Mouse (Mus musculus): ENCODE measurements around the gene Tmem186. TPM values are rescaled to one million over a fixed set of nuclear protein-coding genes. Genes with fewer than 3 reads are reported as not detected.

Gene Tmem186
- total RNA-seq (2014; rRNA removed) (19.3 and 22.9 TPM in 2 replicates), polyA plus RNA-seq (2015; fragmentation: Nextera tagmentation; extraction: Ambion mirVana) (11.7 and 16.3 TPM in 2 replicates)

GRCm38 (mm10) chr16:8637217-8638051, at the start of gene Tmem186, which contains the start of gene Pmm2:
Gene Tmem186 (minus strand): TSS chr16:8637712.
Gene Pmm2 (plus strand): TSS chr16:8637674.
- Histone ChIP-seq H3K27ac (ENCODE audit: low read depth, low read length) (peak within 1 kb of the TSS; percentile 93), H3K4me3 (ENCODE audit: low read depth, low read length) (peak within 1 kb of the TSS; percentile 78), H3K9me3 (ENCODE audit: low read length) (no peaks in the 10 kb centered on the region), H3K9ac (peak within 1 kb of the TSS; percentile 81), H3K4me2 (ENCODE audit: low read depth) (peak within 1 kb of the TSS; percentile 85), H3K27me3 (ENCODE audit: insufficient read depth, low read length) (no peaks in the 10 kb centered on the region), H3K4me1 (ENCODE audit: insufficient read depth) (peaks cover 10% of the 10 kb centered on the region), H3K36me3 (ENCODE audit: insufficient read depth) (peaks cover 14% of the 10 kb centered on the region; the same call in 1 of the 2 replicates)
- DNase-seq (peak; percentile 96), ATAC-seq (peak; percentile 99)
- WGBS, result under 1% methylated on average over 59 of the region's 59 CpGs
- peak; percentile 42 for TF ChIP-seq CTCF (IDR thresholded peaks at IDR 0.05; ENCODE audit: low read depth)

GRCm38 (mm10) chr16:8686871-8687535, 49.5 kb upstream of the Tmem186 start:
- 0 out of 2 replicates have a peak, but pooled peaks have one; percentile 2 for ATAC-seq
- DNase-seq, result no peak
- Histone ChIP-seq H3K4me1 (ENCODE audit: insufficient read depth) (no peaks in the 10 kb centered on the region), H3K27me3 (ENCODE audit: insufficient read depth, low read length) (no peaks in the 10 kb centered on the region), H3K4me3 (ENCODE audit: low read depth, low read length) (no peak overlapping the region), H3K36me3 (ENCODE audit: insufficient read depth) (peaks cover 38% of the 10 kb centered on the region), H3K9ac (no peak overlapping the region), H3K27ac (ENCODE audit: low read depth, low read length) (no peak overlapping the region), H3K4me2 (ENCODE audit: low read depth) (no peak overlapping the region), H3K9me3 (ENCODE audit: low read length) (no peaks in the 10 kb centered on the region)
- no peak for TF ChIP-seq CTCF (IDR thresholded peaks at IDR 0.05; ENCODE audit: low read depth)
- WGBS, result 84% methylated on average over 11 of the region's 11 CpGs

- Histone ChIP-seq H3K27ac (ENCODE audit: low read depth, low read length) (no peak overlapping the region), H3K36me3 (ENCODE audit: insufficient read depth) (peaks cover 31% of the 10 kb centered on the region), H3K4me2 (ENCODE audit: low read depth) (no peak overlapping the region), H3K27me3 (ENCODE audit: insufficient read depth, low read length) (no peaks in the 10 kb centered on the region), H3K4me3 (ENCODE audit: low read depth, low read length) (no peak overlapping the region), H3K9ac (no peak overlapping the region), H3K4me1 (ENCODE audit: insufficient read depth) (no peaks in the 10 kb centered on the region), H3K9me3 (ENCODE audit: low read length) (no peaks in the 10 kb centered on the region)
- DNase-seq (peak; percentile 82), ATAC-seq (peak; percentile 72)
- WGBS, result 66% methylated on average over 7 of the region's 7 CpGs
- TF ChIP-seq CTCF (IDR thresholded peaks at IDR 0.05; ENCODE audit: low read depth), result peak; percentile 93
These were observed 48.8 kb upstream of the Tmem186 start for GRCm38 (mm10) chr16:8686121-8686870.

GRCm38 (mm10) chr16:8685087-8685486, 47.6 kb upstream of the Tmem186 start:
- ATAC-seq, result no peak
- no peaks in the 10 kb centered on the region for H3K9me3 ChIP-seq (ENCODE audit: low read length)

GRCm38 (mm10) chr16:8680470-8680869, 43.0 kb upstream of the Tmem186 start, which contains the start of gene Gm5767:
Gene Gm5767 (plus strand): TSS chr16:8680770.
- H3K9ac ChIP-seq, result no peak within 1 kb of the TSS
- no peak for ATAC-seq
- 83% methylated on average over 5 of the region's 5 CpGs for WGBS
- no peak for TF ChIP-seq CTCF (IDR thresholded peaks at IDR 0.05; ENCODE audit: low read depth)
- no peaks in the 10 kb centered on the region for H3K4me1 ChIP-seq (ENCODE audit: insufficient read depth)
- DNase-seq, result no peak
- H3K27ac ChIP-seq (ENCODE audit: low read depth, low read length), result no peak within 1 kb of the TSS
- no peak within 1 kb of the TSS for H3K4me3 ChIP-seq (ENCODE audit: low read depth, low read length)
- H3K36me3 ChIP-seq (ENCODE audit: insufficient read depth), result 0 out of 2 replicates have a peak, but pooled peaks cover 2% of the 10 kb centered on the region
- no peak within 1 kb of the TSS for H3K4me2 ChIP-seq (ENCODE audit: low read depth)
- H3K27me3 ChIP-seq (ENCODE audit: insufficient read depth, low read length), result no peaks in the 10 kb centered on the region
- no peaks in the 10 kb centered on the region for H3K9me3 ChIP-seq (ENCODE audit: low read length)

More at GRCm38 (mm10) chr16:8685087-8685486, 47.6 kb upstream of the Tmem186 start:
- Histone ChIP-seq H3K9ac (no peak overlapping the region), H3K4me2 (ENCODE audit: low read depth) (no peak overlapping the region), H3K27me3 (ENCODE audit: insufficient read depth, low read length) (no peaks in the 10 kb centered on the region), H3K4me3 (ENCODE audit: low read depth, low read length) (no peak overlapping the region), H3K36me3 (ENCODE audit: insufficient read depth) (peaks cover 19% of the 10 kb centered on the region), H3K27ac (ENCODE audit: low read depth, low read length) (no peak overlapping the region), H3K4me1 (ENCODE audit: insufficient read depth) (no peaks in the 10 kb centered on the region)
- DNase-seq, result no peak
- no peak for TF ChIP-seq CTCF (IDR thresholded peaks at IDR 0.05; ENCODE audit: low read depth)
- 73% methylated on average over 4 of the region's 4 CpGs for WGBS

GRCm38 (mm10) chr16:8679780-8680179, 42.3 kb upstream of the Tmem186 start:
- no peaks in the 10 kb centered on the region for H3K4me1 ChIP-seq (ENCODE audit: insufficient read depth)
- TF ChIP-seq CTCF (IDR thresholded peaks at IDR 0.05; ENCODE audit: low read depth), result no peak
- no peak overlapping the region for H3K4me2 ChIP-seq (ENCODE audit: low read depth)
- H3K36me3 ChIP-seq (ENCODE audit: insufficient read depth), result 0 out of 2 replicates have a peak, but pooled peaks cover 2% of the 10 kb centered on the region
- WGBS, result 85% methylated on average over 3 of the region's 3 CpGs
- no peak overlapping the region for H3K27ac ChIP-seq (ENCODE audit: low read depth, low read length)
- no peaks in the 10 kb centered on the region for H3K9me3 ChIP-seq (ENCODE audit: low read length)
- no peak for DNase-seq
- no peak overlapping the region for H3K9ac ChIP-seq
- ATAC-seq, result no peak
- H3K4me3 ChIP-seq (ENCODE audit: low read depth, low read length), result no peak overlapping the region
- no peaks in the 10 kb centered on the region for H3K27me3 ChIP-seq (ENCODE audit: insufficient read depth, low read length)
